Mouse (Mus musculus) CD4-positive, CD25-positive, alpha-beta regulatory T cell, adult 9 weeks (primary cell): ENCODE results near the gene Duxbl3. TPM values are rescaled to one million over a fixed set of nuclear protein-coding genes. Genes with fewer than 3 reads are reported as not detected.

Experiments
- polyA plus RNA-seq: library from polyadenylated mRNA; unstranded; fragments of 100-300 nt; shearing (Covaris generic); gene quantifications from one replicate; pipeline ENCODE4 v1.2.1, GENCODE M21; 2017

Duxbl3 gene
- polyA plus RNA-seq: not detected

GRCm38 (mm10) chr14:26257756-26258617, at the start of gene Duxbl3:
Gene Duxbl3, plus strand, starts transcription at chr14:26257962.

Other genes starting within 250 kb of the Duxbl3 start
- not detected for gene Gm9780, start 215.3 kb upstream of the Duxbl3 start, polyA plus RNA-seq
- 164 TPM for gene Tmem254c, start 190.6 kb upstream of the Duxbl3 start, polyA plus RNA-seq
- not detected for gene Cphx2, start 176.4 kb upstream of the Duxbl3 start, polyA plus RNA-seq
- not detected for gene Cphx3, start 175.7 kb upstream of the Duxbl3 start, polyA plus RNA-seq
- gene Duxbl2, start 139.6 kb upstream of the Duxbl3 start, polyA plus RNA-seq: not detected
- gene Plac9b, start 75.5 kb upstream of the Duxbl3 start, polyA plus RNA-seq: not detected
- 56.3 TPM for gene Tmem254b, start 50.9 kb upstream of the Duxbl3 start, polyA plus RNA-seq